Mouse (Mus musculus) MEL (cell line): ENCODE measurements around the gene Fzd1.

ENCODE experiments used
- CTCF ChIP-seq, 3 experiments: IDR thresholded peaks in 2 of 3; conservative IDR thresholded peaks in 1 of 3; 2 replicates each; pipeline ENCODE4 v1.5.1; 2011 to 2012; ENCODE audit warnings: low read length in 3 of 3, low read depth in 2 of 3, mild to moderate bottlenecking in 2 of 3, improper control_type of control experiment in 1 of 3, inconsistent platforms in 1 of 3, mixed read lengths in 1 of 3, moderate library complexity in 1 of 3; ENCODE audit not compliant: control insufficient read depth in 1 of 3, insufficient read depth in 1 of 3, poor library complexity in 1 of 3, severe bottlenecking in 1 of 3
- SMC3 ChIP-seq: IDR thresholded peaks from 2 replicates; pipeline ENCODE4 v1.6.1; 2011; ENCODE audit warnings: low read depth, low read length, improper control_type of control experiment

DNA sequence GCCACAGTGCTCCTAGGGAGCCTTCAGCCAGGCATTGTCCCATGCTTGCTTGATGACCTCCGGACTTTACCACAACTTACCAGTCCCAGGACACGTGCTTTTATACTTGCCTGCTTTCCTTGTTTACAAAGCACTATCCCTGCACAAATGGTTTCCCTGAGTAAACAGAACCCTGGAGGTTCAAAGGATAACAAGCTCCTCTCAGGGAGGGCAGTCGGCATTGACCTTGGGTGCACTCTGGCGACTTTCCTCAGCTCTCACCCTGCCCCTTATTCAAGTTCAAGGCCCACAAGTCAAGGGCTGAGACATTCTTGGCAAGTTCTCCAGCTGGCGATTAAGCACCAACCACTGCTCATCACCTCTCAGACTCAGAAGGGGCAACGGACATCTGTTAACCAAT is 20.8 kb downstream of the Fzd1 start:
- TF ChIP-seq SMC3 (no peak), CTCF (IDR thresholded peaks at IDR 0.05 in 2 of 3, conservative IDR thresholded peaks at IDR 0.05 in 1 of 3; ENCODE audit: control insufficient read depth in 1 of 3, insufficient read depth in 1 of 3, low read depth in 2 of 3, low read length in 3 of 3, poor library complexity in 1 of 3, severe bottlenecking in 1 of 3) (no peak)
